In genomic region chr11:30986625-30987017, GRCm38 (mm10) we compare ENCODE assay signal across 8 mouse cellular contexts. TPM values are rescaled to one million over a fixed set of nuclear protein-coding genes. Genes with fewer than 3 reads are reported as not detected.
DNase-seq lines count a peak whose midpoint lies in the region; ATAC-seq lines count a peak whose summit lies in the region.

No protein-coding gene starts in this region.

- H3K36me3 ChIP-seq in neural tube, embryonic 11.5 days (ENCODE audit: control insufficient read depth, insufficient read depth, low read length): no peaks in the 10 kb centered on the region
- no peaks in the 10 kb centered on the region for H3K36me3 ChIP-seq in hindbrain, embryonic 16.5 days (ENCODE audit: control insufficient read depth, insufficient read depth, low read length)
- no peaks in the 10 kb centered on the region for H3K36me3 ChIP-seq in midbrain, embryonic 12.5 days

- no peaks in the 10 kb centered on the region for H3K27me3 ChIP-seq in neural tube, embryonic 11.5 days (ENCODE audit: control insufficient read depth, insufficient read depth, low read length)
- H3K27me3 ChIP-seq in hindbrain, embryonic 16.5 days (replicated peaks; ENCODE audit: control insufficient read depth, insufficient read depth, low read length): no peaks in the 10 kb centered on the region
- no peaks in the 10 kb centered on the region for H3K27me3 ChIP-seq in midbrain, embryonic 12.5 days

- no peaks in the 10 kb centered on the region for H3K4me1 ChIP-seq in neural tube, embryonic 11.5 days (ENCODE audit: control insufficient read depth, insufficient read depth, low read length)
- H3K4me1 ChIP-seq in hindbrain, embryonic 16.5 days (ENCODE audit: control insufficient read depth, insufficient read depth, low read depth, low read length): peaks cover 5% of the 10 kb centered on the region
- peaks cover 6% of the 10 kb centered on the region; the same call in 1 of the 2 replicates for H3K4me1 ChIP-seq in midbrain, embryonic 12.5 days

- peak overlapping the region; percentile 55 for H3K4me2 ChIP-seq in neural tube, embryonic 11.5 days (ENCODE audit: low read depth)
- H3K4me2 ChIP-seq in hindbrain, embryonic 16.5 days (ENCODE audit: low read length): peak overlapping the region; percentile 77
- H3K4me2 ChIP-seq in midbrain, embryonic 12.5 days (replicated peaks): peak overlapping the region; percentile 83

- H3K4me3 ChIP-seq in neural tube, embryonic 11.5 days (ENCODE audit: low read depth, low read length): peak overlapping the region; percentile 56
- peak overlapping the region; percentile 67 for H3K4me3 ChIP-seq in hindbrain, embryonic 16.5 days (ENCODE audit: low read length)
- peak overlapping the region; percentile 62 for H3K4me3 ChIP-seq in midbrain, embryonic 12.5 days

- H3K9me3 ChIP-seq in neural tube, embryonic 11.5 days (ENCODE audit: control insufficient read depth, low read length): no peaks in the 10 kb centered on the region
- no peaks in the 10 kb centered on the region for H3K9me3 ChIP-seq in hindbrain, embryonic 16.5 days (ENCODE audit: control insufficient read depth, low read length)
- no peaks in the 10 kb centered on the region for H3K9me3 ChIP-seq in midbrain, embryonic 12.5 days

- H3K27ac ChIP-seq in neural tube, embryonic 11.5 days (ENCODE audit: low read depth, low read length): no peak overlapping the region
- peak overlapping the region; percentile 71 for H3K27ac ChIP-seq in hindbrain, embryonic 16.5 days (ENCODE audit: low read depth, low read length)
- 0 out of 2 replicates have a peak overlapping the region, but pooled peaks have one; percentile 20 for H3K27ac ChIP-seq in midbrain, embryonic 12.5 days (replicated peaks)

- WGBS in neural tube, embryonic 11.5 days: 3% methylated on average over 2 of the region's 2 CpGs
- 2% methylated on average over 2 of the region's 2 CpGs for WGBS in hindbrain, embryonic 16.5 days
- WGBS in midbrain, embryonic 12.5 days: 2% methylated on average over 2 of the region's 2 CpGs

- DNase-seq in cerebellum, postnatal 4 days (ENCODE audit: low spot score in 2 of 2): no peak
- no peak for DNase-seq in neural tube, embryonic 11.5 days (ENCODE audit: low spot score)
- DNase-seq in neural tube, embryonic 10.5 days (ENCODE audit: extremely low spot score, low spot score): no peak
- no peak for DNase-seq in layer of hippocampus, postnatal 10 days (ENCODE audit: low spot score in 2 of 2)
- DNase-seq in thymus, postnatal 36 days: no peak

- ATAC-seq in cerebellum, adult (ENCODE audit: insufficient number of reproducible peaks, low FRiP score, low TSS enrichment): peak; percentile 56; the same call in 1 of the 2 replicates
- peak; percentile 56 for ATAC-seq in neural tube, embryonic 11.5 days (ENCODE audit: insufficient read depth, low FRiP score, low TSS enrichment)
- ATAC-seq in hindbrain, embryonic 16.5 days: peak; percentile 82
- peak; percentile 75 for ATAC-seq in midbrain, embryonic 12.5 days (ENCODE audit: low FRiP score, low read depth)

- peak overlapping the region; percentile 29 for H3K9ac ChIP-seq in neural tube, embryonic 11.5 days (ENCODE audit: low read length)
- H3K9ac ChIP-seq in hindbrain, embryonic 16.5 days (ENCODE audit: low read depth, low read length): peak overlapping the region; percentile 81
- H3K9ac ChIP-seq in midbrain, embryonic 12.5 days (replicated peaks): peak overlapping the region; percentile 68

RNA-seq across cellular contexts. Expression of gene Chac2, which starts 0.5 kb away (rescaled TPM):
- 13.4 and 15.3 TPM in 2 replicates for polyA plus RNA-seq in neural tube, embryonic 11.5 days (2014; fragmentation: Nextera tagmentation; extraction: Ambion mirVana)
- polyA plus RNA-seq in hindbrain, embryonic 16.5 days (2015; fragmentation: Nextera tagmentation; extraction: Ambion mirVana): 32.8 and 34.7 TPM in 2 replicates
- polyA plus RNA-seq in midbrain, embryonic 12.5 days (2016; fragmentation: Nextera tagmentation; extraction: Ambion mirVana): 16.7 and 16.8 TPM in 2 replicates
- 10 to 100 TPM; 14.8 to 16.0 TPM for total RNA-seq in layer of hippocampus, postnatal 10 days (2021)

RNA-seq across cellular contexts. Expression of gene Erlec1, which starts 32.5 kb away (rescaled TPM):
- 10.4 and 10.7 TPM in 2 replicates for polyA plus RNA-seq in neural tube, embryonic 11.5 days (2014; fragmentation: Nextera tagmentation; extraction: Ambion mirVana)
- 10.3 and 10.7 TPM in 2 replicates for polyA plus RNA-seq in hindbrain, embryonic 16.5 days (2015; fragmentation: Nextera tagmentation; extraction: Ambion mirVana)
- polyA plus RNA-seq in midbrain, embryonic 12.5 days (2016; fragmentation: Nextera tagmentation; extraction: Ambion mirVana): 10.8 and 11.4 TPM in 2 replicates
- total RNA-seq in layer of hippocampus, postnatal 10 days (2021): 10 to 100 TPM; 54.0 to 56.0 TPM

Comparison
In these comparisons a context has a peak if more than half of its experiments do, and no peak if none do; other contexts are left out.
1. H3K9ac ChIP-seq: peak in every context shown above with its lines; median percentile 81 in hindbrain, embryonic 16.5 days; 68 in midbrain, embryonic 12.5 days; 29 in neural tube, embryonic 11.5 days.